Mouse (Mus musculus) embryo, embryonic 11.5 days (tissue): Measurements from ENCODE around the gene Cpsf3.
A peak's percentile ranks its signal among the peaks of the same experiment; 100 is the strongest.

ENCODE experiments used
- DNase-seq: peaks from one replicate; pipeline ENCODE4 v3.0.0-alpha.2; 2012; ENCODE audit warnings: low read depth, low spot score

The Cpsf3 gene

GRCm38 (mm10) chr12:21289651-21290050, 4.5 kb downstream of the Cpsf3 start:
- no peak for DNase-seq

DNA sequence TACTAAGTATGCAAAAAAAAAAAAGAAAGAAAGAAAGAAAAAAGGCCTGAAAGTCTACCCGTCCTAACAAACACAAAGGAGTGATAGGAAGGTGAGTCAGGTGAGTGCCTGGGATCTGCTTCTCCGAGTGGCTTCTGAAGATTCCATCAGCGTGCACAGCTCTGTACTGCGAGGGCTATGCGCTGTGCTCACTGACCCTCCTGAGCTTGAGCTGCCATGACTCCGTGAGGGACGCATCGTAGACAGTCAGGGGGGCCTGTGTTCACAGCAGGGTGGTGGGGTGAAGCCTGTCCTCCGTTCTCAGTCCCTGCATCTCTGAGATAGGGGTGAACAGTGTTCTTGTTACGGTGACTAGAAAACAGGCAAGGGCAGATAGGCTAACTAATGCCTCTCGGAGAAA, 13.7 kb downstream of the Cpsf3 start:
- no peak for DNase-seq

DNA sequence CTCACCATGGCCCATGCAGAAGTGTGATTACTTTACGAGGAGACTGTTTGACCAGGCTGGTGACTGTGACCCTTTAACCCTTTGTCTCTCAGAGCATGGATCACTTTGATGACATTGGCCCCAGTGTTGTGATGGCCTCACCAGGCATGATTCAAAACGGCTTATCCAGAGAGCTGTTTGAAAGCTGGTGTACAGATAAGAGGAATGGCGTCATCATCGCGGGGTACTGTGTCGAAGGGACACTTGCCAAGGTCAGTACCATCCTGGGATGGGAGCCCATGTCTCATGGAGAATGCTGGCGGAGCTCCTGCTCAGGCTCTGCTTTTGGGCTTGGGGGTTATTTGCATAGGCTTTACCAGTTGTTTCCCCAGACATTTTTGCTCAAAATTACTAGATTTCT, 16.1 kb downstream of the Cpsf3 start:
- DNase-seq: no peak

DNA sequence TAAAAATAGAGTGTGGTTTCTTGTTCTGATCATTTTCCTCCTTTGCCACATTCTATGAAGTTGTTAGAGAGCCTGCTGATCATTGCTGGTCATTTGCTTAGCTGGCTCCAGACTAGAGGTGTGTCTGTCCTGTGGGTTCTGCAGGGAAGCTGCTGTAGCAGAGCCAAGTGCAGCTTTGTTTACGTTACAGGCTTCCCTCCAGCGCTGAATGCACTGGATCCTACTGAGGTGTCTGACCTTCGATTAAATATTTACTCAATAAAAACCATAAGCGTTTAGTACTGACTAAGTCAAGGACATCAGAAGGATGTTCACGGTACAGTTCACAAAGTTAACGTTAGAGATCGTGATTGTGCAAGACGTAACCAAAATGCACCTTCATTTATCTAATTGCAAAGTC, 16.7 kb downstream of the Cpsf3 start:
- DNase-seq: no peak

- no peak for DNase-seq
Observed at GRCm38 (mm10) chr12:21302361-21302783, 17.2 kb downstream of the Cpsf3 start.

DNA sequence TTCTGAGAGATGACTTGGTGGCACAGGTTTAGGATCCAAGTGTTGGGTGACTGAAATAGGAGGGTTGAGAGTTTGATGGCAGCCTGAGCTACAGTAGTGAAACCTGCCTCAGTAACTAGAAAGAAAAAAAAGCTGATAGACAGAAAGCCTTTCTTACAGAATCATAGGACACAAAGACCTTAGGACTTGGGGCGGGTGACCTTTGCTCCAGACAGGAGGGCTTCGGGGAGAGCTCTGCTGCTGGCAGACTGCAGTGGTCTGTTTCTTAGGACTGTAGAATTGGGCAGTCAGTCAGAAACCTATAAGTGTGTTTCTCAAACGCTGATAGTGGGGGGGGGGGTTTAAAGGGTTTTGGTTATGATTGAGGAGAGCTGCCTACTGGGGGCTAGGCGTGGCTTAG, 20.6 kb downstream of the Cpsf3 start:
- no peak for DNase-seq

DNA sequence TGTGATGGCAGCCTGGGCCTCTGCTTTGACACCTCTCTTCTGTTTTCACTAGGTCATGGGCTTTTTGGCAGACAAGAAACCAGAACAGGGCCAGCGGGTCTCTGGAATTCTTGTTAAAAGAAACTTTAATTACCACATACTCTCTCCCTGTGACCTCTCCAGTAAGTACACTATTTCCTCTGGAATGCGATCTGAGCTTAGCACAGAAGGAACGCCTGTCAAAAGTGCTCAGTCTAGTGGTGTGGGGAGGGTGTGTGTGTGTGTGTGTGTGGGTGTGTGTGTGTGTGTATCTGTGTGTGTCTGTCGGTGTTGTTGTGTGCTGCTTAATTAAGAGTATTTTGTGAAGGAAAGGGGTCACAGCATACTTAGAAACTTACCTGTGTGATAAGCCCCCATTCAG, 21.5 kb downstream of the Cpsf3 start:
- DNase-seq: no peak

DNA sequence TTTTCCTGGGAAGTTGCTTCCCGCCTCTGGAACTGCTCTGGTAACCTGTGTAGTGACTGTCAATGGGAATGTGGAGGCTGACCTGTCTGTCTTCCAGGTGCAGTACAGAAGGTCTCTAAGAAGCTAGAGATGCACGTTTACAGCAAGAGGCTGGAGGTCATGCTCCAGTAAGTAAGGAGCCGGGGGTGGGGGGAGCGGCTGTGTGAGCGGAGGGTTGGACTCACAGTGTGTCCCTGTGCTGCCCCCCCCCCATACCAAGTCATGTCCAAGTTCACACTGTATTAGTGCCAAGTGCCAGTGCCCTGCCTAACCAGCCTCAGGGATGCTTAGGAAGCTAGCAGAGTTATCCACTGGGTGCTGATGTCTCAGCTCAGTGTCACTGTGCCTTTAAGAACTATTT, 27.0 kb downstream of the Cpsf3 start:
- DNase-seq: no peak

GRCm38 (mm10) chr12:21315923-21316868, 31.0 kb downstream of the Cpsf3 start, which contains the start of gene Iah1:
Iah1 (plus strand) TSS chr12:21316389.
- DNase-seq: peak; percentile 58

DNA sequence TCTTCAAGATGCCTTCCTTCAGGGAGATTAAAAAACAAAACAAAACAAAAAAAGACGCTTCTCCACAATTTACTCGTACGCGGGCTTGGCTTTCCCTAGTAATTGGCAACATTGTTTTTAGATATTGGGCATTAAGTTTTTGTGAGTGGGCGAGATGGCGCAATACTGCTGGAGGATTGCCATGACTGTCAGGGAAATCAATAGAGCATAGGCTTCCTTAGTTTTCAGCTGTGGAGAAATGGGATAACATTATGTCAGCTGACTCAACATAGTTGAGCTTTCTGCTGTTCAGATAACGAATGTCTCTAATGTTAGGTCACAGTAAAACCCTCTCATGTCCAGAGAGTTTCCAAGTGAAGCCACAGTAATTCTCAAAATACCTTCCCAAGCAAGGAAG, 31.7 kb downstream of the Cpsf3 start:
- no peak for DNase-seq

DNA sequence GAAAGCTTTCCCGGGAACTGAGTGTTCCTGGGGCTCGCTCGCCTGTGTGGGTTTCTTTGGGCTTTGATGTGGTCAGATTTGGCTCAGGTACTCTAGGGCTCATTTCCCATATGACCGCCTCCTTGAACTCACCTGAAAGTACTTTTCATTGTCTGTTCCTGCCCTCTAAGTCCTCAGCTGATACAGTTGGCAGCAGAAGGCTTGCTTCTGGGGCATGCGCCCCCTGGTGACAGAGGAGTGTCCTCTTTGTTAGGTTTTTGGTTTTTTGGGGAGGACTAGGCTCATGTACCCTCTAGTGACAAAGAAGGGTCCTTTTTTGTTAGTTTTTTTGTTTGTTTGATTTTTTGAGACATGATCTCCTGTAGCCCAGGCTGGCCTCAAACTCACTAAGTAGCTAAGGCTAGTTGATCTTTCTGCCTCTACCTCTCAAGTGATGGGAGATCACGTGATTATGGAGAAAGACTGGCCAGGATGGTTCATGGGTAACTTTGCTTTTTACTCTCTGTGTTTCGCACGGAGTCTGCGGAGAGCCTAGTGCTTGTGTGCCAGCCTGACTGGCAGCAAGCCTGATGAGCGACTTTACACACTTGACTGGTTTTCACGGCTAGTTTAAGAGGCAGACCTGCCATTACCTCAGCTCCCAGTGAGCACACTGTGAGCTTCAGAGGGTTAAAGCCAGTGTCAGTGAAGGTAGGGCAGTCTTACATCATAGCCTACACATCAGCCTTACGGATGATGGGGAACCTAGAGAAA, 33.1 kb downstream of the Cpsf3 start:
- peak; percentile 39 for DNase-seq

DNA sequence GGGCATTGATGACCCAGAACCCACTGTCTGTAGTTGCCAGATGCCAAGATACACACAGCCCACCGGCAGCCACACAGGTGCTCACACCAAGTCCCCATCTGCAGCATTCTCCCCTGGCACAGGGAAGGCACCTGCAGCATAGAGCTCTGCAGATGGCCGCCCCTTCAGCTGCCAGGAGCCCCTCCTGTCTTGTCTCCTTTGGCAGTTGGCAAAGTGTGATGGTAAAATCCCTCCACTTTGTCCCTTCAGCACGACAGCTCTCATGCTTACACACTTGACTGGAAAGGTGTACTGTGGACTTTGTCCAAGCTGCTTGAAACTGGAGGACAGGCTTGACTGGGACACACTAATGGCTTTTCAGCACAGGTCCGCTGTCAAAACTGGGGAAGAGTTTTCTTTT, 35.1 kb downstream of the Cpsf3 start:
- DNase-seq: no peak

DNA sequence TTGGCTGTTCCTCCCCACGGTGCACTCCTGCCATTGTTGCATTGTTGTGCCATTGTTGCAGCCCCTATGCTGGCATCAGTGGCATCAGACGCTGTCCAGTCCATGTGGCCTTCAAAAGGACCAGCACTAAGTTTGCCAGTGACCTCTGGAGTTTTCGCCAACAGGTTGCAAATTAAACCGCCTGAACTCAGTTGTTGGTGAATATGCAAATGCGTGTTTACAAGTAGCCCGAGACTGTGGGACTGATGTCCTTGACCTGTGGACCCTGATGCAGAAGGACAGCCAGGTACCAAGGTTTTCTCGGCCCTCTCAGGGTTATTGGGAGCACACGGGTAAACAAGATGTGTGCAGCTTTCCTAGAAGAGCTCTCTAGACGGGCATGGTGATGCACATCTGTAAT, 36.0 kb downstream of the Cpsf3 start:
- DNase-seq: no peak

DNA sequence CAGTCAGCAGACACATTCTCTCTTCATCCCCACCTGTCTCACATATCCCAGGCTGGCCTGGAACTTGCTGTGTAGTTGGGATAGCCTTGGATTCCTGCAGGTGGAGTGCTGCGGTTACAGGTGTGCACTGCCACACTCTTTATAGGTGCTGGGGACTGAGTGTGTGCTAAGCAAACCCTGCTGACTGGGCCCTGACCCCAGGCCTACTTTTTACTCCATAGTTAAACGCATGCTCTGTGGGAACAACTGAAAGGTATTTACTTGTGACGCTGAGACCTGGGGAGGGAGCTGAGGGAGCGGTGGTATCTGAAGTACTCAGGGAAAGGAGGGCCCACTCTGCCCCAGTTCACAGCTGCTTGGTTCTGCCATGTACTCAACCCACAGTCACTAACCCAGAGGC, 37.1 kb downstream of the Cpsf3 start:
- DNase-seq: no peak

- no peak for DNase-seq
Observed at GRCm38 (mm10) chr12:21322856-21323255, 37.7 kb downstream of the Cpsf3 start.

DNA sequence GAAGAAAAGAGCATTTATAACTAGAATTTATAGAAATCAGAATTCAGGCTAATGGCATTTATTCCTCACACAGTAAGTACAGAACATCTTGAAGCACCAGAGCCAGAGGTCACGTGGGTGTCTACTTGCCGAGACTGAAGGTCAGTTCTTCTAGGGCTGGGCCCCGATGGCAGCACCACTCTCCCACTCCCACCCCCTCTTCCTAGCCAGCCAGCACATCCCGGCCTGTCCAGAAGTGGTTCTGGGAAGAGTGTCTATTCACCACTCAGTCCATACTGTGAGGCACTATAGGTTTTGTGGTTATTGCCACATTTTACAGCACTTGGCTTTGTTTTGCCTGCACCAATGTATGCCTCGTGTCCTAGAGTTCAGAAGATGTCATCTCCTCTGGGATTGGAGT, 38.9 kb downstream of the Cpsf3 start:
- no peak for DNase-seq

DNA sequence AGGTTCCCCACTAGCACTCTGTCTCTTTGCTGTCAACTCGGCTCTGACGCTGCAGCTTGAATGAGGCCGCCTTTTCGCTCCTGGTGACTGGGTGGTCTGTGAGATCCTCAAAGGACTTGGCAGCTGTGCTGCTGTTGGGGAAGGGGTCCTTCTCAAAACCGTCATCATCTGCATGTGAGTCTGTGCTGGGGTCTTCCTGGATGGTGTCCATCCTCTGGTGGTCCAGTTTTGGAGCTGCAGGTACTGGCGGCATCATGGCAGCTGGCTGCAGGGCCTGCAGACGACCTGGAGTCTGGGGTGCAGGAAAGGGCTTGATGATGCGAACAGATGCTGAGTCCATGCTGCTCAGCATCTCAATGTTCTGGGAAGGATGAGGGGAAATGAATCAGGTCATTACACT, 40.1 kb downstream of the Cpsf3 start:
- DNase-seq: no peak

DNA sequence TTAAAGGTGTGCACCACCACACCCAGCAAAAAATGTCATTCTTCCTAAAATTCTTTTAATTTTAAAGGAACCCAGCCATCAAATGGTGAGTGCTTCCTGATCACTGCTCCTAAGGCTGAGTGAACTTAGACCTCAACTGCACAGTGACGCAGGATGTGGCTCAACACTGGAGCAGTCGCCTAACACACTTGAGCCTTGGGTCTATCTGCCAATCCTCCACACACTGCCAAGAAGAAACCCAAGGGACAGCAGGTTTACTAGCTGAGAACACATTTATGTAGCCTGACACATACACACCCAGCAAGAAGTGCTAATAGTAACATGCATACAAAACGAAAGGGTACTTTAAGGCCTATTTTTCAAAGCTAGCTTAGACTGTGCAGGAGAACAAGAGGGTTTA, 41.1 kb downstream of the Cpsf3 start:
- no peak for DNase-seq

- DNase-seq: no peak
Observed at GRCm38 (mm10) chr12:21329661-21330400, 44.6 kb downstream of the Cpsf3 start.

DNA sequence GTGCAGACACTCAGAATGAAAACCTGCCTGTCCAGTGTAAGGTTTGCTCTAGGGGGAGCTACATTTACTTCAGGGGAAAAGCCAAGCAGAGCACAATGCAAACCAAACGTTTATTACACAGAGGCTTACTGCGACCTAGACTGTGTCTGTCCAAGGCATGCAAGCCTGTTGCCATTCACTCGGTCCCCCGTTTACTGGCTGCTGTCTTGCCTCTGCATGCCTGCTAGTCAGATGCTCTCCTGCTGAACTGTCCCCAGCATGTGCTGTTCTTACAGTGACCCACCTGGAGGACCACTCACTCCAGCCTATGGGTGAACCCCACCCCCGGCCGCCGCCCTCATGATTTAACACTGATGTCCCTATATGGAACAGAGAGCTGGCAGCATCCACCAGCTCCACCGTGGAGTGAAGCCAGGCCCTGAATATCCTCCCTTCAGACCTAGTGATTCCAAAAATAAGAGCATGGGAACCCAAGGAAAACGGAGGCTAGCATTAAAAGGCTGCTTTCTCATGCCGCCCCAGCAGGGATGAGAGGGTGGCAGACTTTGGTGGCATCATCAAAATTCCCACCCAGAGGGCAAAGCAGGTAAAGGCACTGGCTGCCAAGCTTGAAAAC, 45.9 kb downstream of the Cpsf3 start:
- no peak for DNase-seq

DNA sequence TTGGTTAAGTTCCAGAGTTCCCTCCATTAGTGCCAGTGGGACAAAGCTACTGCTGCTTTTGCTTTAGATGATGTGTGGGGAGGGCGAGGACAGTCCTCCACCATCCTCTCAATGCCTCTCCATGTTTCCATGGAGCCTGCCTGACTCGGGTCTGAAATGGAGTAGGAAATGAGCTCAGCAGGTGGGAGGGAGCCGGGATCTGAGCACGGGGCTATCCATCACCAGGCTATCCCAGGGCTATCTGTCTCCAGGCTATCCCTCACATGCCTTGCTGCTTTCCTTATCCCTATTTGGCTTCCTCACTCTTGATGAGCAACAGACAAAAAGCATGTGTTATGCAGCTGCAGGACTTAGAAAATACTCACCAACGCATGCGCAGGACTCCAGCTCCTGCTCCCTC, 46.5 kb downstream of the Cpsf3 start:
- no peak for DNase-seq

- no peak for DNase-seq
Observed at GRCm38 (mm10) chr12:21333021-21333420, 47.8 kb downstream of the Cpsf3 start.
